Mouse (Mus musculus) heart, postnatal 0 days (tissue): ENCODE data around the gene Mgat1. TPM values are rescaled to one million over a fixed set of nuclear protein-coding genes. Genes with fewer than 3 reads are reported as not detected.

Experiments used
- ATAC-seq: fragments of 200-750 bp; cut with Nextera tagmentation; 2 replicates; pipeline ENCODE4 v1.8.0; 2017; ENCODE audit warnings: low read depth, moderate number of reproducible peaks, moderate library complexity; ENCODE audit not compliant: insufficient read depth
- DNase-seq: peaks from one replicate; pipeline ENCODE4 v3.0.0-alpha.2; 2016; ENCODE audit warnings: low spot score
- H3K27ac ChIP-seq: fragments of 300-500 bp; sonication (generic); 2 replicates; pipeline ENCODE4 v1.5.1; 2014; ENCODE audit warnings: low read depth, mild to moderate bottlenecking
- H3K27me3 ChIP-seq: fragments of 300-500 bp; sonication (generic); 2 replicates; pipeline ENCODE4 v1.6.1; 2014; ENCODE audit warnings: low read length, mixed read lengths; ENCODE audit not compliant: control insufficient read depth, insufficient read depth
- H3K36me3 ChIP-seq: fragments of 300-500 bp; sonication (generic); replicated peaks from 2 replicates; pipeline ENCODE4 v1.6.1; 2014; ENCODE audit warnings: low read length, mixed read lengths; ENCODE audit not compliant: control insufficient read depth, insufficient read depth
- H3K4me1 ChIP-seq: fragments of 300-500 bp; sonication (generic); 2 replicates; pipeline ENCODE4 v1.6.1; 2014; ENCODE audit warnings: antibody characterized with exemption; ENCODE audit not compliant: control insufficient read depth, insufficient read depth
- H3K4me2 ChIP-seq: fragments of 300-500 bp; sonication (generic); 2 replicates; pipeline ENCODE4 v1.6.1; 2014; ENCODE audit warnings: low read depth, mild to moderate bottlenecking, low read length, moderate library complexity
- H3K4me3 ChIP-seq: fragments of 300-500 bp; sonication (generic); 2 replicates; pipeline ENCODE4 v1.5.1; 2014; ENCODE audit warnings: low read depth, low read length
- H3K9ac ChIP-seq: fragments of 300-500 bp; sonication (generic); replicated peaks from 2 replicates; pipeline ENCODE4 v1.6.1; 2014; ENCODE audit warnings: low read depth, low read length, mixed read lengths
- H3K9me3 ChIP-seq: fragments of 300-500 bp; sonication (generic); replicated peaks from 2 replicates; pipeline ENCODE4 v1.6.1; 2016; ENCODE audit warnings: low read length; ENCODE audit not compliant: control insufficient read depth
- CTCF ChIP-seq: IDR thresholded peaks from 2 replicates; pipeline ENCODE4 v1.5.1; 2016; ENCODE audit warnings: antibody characterized with exemption, control low read depth, low read depth
- EP300 ChIP-seq: IDR thresholded peaks from 2 replicates; pipeline ENCODE4 v1.6.1; 2016; ENCODE audit warnings: antibody characterized with exemption, low read depth
- WGBS: fragments of 180-500 bp; shearing (Covaris S2); extraction: QIAGEN DNeasy Blood & Tissue Kit; methylation state at CpG from one replicate; pipeline ENCODE4 v1.1.7; 2014; 5-methylcytosine and 5-hydroxymethylcytosine counted together
- polyA plus RNA-seq: library from polyadenylated mRNA; unstranded; fragments of >200 nt; fragmentation: Nextera tagmentation; extraction: Ambion mirVana; gene quantifications from 2 replicates; pipeline ENCODE4 v1.2.1, GENCODE M21; 2015
- total RNA-seq: library from RNA; depleted of rRNA; stranded (reverse); fragments of >200 nt; gene quantifications from 2 replicates; pipeline ENCODE4 v1.2.3, GENCODE M21; 2014; ENCODE audit warnings: low replicate concordance

The Mgat1 gene
- total and polyA plus RNA-seq, 2 experiments from 2014 or later: 45.7 to 163 TPM

DNA sequence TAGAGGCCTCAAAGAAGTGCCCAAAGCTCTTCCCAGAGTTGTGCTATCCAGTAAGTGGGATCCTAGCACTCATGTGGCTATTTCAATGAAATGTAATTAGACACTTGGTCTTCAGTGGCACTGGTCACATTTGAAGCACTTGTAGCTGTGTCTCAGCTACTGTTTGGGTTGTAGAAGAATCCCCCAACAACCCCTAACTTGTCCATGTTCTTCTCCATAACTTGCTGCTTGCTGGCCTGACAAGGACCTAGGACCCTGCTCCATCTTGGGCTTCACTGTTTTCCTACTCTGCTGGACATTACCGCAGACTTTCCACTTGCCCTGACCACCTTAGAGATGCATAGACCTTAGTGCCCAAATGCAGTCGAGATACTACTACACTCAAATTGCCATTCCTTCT, 41.9 kb upstream of the Mgat1 start:
- 39% methylated on average over 2 of the region's 2 CpGs for WGBS
- DNase-seq (no peak), ATAC-seq (no peak)
- Histone ChIP-seq H3K9me3 (no peaks in the 10 kb centered on the region), H3K4me2 (peak overlapping the region; percentile 82), H3K27me3 (no peaks in the 10 kb centered on the region), H3K27ac (peak overlapping the region; percentile 100), H3K36me3 (peaks cover 9% of the 10 kb centered on the region; the same call in 1 of the 2 replicates), H3K4me1 (peaks cover 18% of the 10 kb centered on the region), H3K9ac (peak overlapping the region; percentile 96), H3K4me3 (peak overlapping the region; percentile 82)
- no peak for TF ChIP-seq EP300
- no peak for TF ChIP-seq CTCF

- Histone ChIP-seq H3K9me3 (no peaks in the 10 kb centered on the region), H3K4me2 (peak overlapping the region; percentile 82), H3K4me3 (peak overlapping the region; percentile 82), H3K4me1 (peaks cover 21% of the 10 kb centered on the region), H3K27ac (peak overlapping the region; percentile 100), H3K36me3 (peaks cover 9% of the 10 kb centered on the region; the same call in 1 of the 2 replicates), H3K27me3 (no peaks in the 10 kb centered on the region), H3K9ac (peak overlapping the region; percentile 96)
- peak; percentile 67 for DNase-seq
- ATAC-seq: 0 out of 2 replicates have a peak, but pooled peaks have one; percentile 10
- TF ChIP-seq EP300: no peak
- no peak for TF ChIP-seq CTCF
- 2% methylated on average over 10 of the region's 10 CpGs for WGBS
Observed at GRCm38 (mm10) chr11:49202523-49203061, 41.4 kb upstream of the Mgat1 start.

- peaks cover 9% of the 10 kb centered on the region; the same call in 1 of the 2 replicates for H3K36me3 ChIP-seq
- peak within 1 kb of the TSS; percentile 96 for H3K9ac ChIP-seq
- 0% methylated on average over 47 of the region's 47 CpGs for WGBS
Observed at GRCm38 (mm10) chr11:49203129-49203768, 40.7 kb upstream of the Mgat1 start, which contains the start of gene Zfp62. Gene Zfp62 (plus strand): TSS chr11:49203292.

GRCm38 (mm10) chr11:49203771-49204497, 40.1 kb upstream of the Mgat1 start:
- DNase-seq (peak; percentile 66), ATAC-seq (peak; percentile 75)
- Histone ChIP-seq H3K27me3 (no peaks in the 10 kb centered on the region), H3K4me2 (peak overlapping the region; percentile 82), H3K27ac (peak overlapping the region; percentile 100), H3K36me3 (peaks cover 9% of the 10 kb centered on the region; the same call in 1 of the 2 replicates), H3K4me1 (peaks cover 22% of the 10 kb centered on the region), H3K9ac (peak overlapping the region; percentile 96), H3K9me3 (no peaks in the 10 kb centered on the region), H3K4me3 (peak overlapping the region; percentile 82)
- no peak for TF ChIP-seq EP300
- TF ChIP-seq CTCF: no peak
- WGBS: under 1% methylated on average over 24 of the region's 24 CpGs

More at GRCm38 (mm10) chr11:49203129-49203768, 40.7 kb upstream of the Mgat1 start, which contains the start of gene Zfp62:
- H3K27me3 ChIP-seq: no peaks in the 10 kb centered on the region
- peak; percentile 92 for ATAC-seq
- peak within 1 kb of the TSS; percentile 100 for H3K27ac ChIP-seq
- peak within 1 kb of the TSS; percentile 82 for H3K4me2 ChIP-seq
- H3K9me3 ChIP-seq: no peaks in the 10 kb centered on the region
- peaks cover 22% of the 10 kb centered on the region for H3K4me1 ChIP-seq
- TF ChIP-seq EP300 (no peak; the same call in none of the 2 replicates), CTCF (no peak)
- peak; percentile 93 for DNase-seq
- peak within 1 kb of the TSS; percentile 82 for H3K4me3 ChIP-seq

DNA sequence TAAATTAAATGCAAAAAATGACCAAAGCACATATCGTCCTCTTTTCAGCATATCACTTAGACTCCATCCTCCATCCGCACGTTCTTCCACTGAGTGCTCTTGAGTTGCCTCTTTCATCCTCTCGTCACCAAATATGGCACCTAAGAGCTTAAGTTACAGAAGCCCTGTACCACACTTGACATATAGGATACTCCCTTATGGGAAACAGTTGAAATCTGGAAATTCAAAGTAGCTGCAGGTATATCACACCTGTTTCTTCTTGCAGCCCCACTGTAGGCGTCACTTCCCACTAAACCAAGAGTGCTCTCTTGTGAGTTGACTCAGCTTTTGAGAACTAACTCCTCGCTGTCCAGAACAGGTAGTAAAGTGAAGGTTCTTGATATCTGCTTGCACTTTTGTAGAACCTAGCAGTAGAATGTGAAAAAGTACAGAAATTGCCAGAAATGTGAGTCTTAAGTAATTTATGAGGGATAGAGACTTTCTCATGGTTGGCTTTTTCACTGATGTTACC, 38.9 kb upstream of the Mgat1 start:
- H3K4me1 ChIP-seq: peaks cover 22% of the 10 kb centered on the region
- DNase-seq (no peak), ATAC-seq (no peak)
- 0 out of 2 replicates have a peak overlapping the region, but pooled peaks have one; percentile 96 for H3K9ac ChIP-seq
- TF ChIP-seq EP300 (no peak), CTCF (no peak)
- no peak overlapping the region for H3K27ac ChIP-seq
- no peaks in the 10 kb centered on the region for H3K27me3 ChIP-seq
- peak overlapping the region; percentile 82; the same call in 1 of the 2 replicates for H3K4me2 ChIP-seq
- H3K9me3 ChIP-seq: no peaks in the 10 kb centered on the region
- peaks cover 9% of the 10 kb centered on the region; the same call in 1 of the 2 replicates for H3K36me3 ChIP-seq
- WGBS: 60% methylated on average over 6 of the region's 6 CpGs
- peak overlapping the region; percentile 82; the same call in 1 of the 2 replicates for H3K4me3 ChIP-seq
